Mouse (Mus musculus) left cerebral cortex, postnatal 25 days (tissue): Measurements from ENCODE around the gene Cacng8. TPM values are rescaled to one million over a fixed set of nuclear protein-coding genes. Genes with fewer than 3 reads are reported as not detected.

Source experiments
- DNase-seq, 2 experiments: peaks; one replicate each; pipeline ENCODE4 v3.0.0; 2022; ENCODE audit warnings: low spot score in 2 of 2, mixed read lengths in 1 of 2
- intact Hi-C: fragments of 180-260 bp; cut with DNase I; formaldehyde crosslinking; loops from one replicate; pipeline ENCODE4 v1.15.1; 2025
- microRNA-seq, 2 experiments: library from miRNA; unstranded; fragments of <30 nt; microRNA quantifications; one replicate each; pipeline ENCODE4 v1.2.0; 2022
- total RNA-seq, 2 experiments: library from RNA; stranded (reverse); gene quantifications; 2 replicates each; pipeline ENCODE4 v1.2.3; 2021

The Cacng8 gene
- total RNA-seq, 2 experiments from 2014 or later = 172 to 174 TPM

DNA sequence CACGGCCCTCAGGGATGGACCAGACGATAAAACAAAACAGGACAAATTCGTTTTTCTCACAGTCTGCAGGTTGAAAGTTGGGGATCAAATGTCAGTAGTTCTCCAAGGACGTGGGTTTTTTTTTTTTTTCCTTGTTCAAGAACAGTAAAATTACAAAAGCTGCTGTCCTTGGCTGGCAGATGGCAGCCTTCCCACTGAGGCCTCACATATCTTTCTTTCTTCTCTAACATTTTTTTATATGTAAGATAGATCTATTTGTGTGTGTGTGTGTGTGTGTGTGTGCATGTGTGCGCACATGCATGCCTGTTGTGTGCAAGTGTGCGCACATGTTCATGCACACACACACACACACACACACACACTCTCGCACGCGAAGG is 67.3 kb downstream of the Cacng8 start:
- intact Hi-C loops = no loop called here
- DNase-seq = no peak

DNA sequence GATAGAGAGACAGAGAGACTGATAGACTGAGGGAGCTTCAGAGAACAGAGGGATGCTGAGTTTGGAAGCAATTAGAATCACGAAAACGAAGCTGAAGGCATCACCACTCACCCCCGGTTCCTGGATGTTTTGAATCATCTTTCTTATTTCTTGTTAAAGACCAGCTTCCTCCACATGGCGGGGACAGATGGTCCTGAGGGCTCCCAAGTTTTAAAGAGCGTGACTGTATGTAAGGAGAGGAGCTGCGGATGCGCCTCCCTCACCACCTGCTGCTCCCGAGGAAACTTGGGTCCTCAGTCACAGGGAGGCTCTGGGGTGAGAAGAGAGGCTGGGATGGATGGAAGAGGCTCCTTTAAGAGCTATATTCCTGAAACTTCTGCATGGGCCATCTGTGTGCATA is 69.8 kb downstream of the Cacng8 start:
- DNase-seq = peak; percentile 65 to 94
- intact Hi-C loops = no loop called here

DNA sequence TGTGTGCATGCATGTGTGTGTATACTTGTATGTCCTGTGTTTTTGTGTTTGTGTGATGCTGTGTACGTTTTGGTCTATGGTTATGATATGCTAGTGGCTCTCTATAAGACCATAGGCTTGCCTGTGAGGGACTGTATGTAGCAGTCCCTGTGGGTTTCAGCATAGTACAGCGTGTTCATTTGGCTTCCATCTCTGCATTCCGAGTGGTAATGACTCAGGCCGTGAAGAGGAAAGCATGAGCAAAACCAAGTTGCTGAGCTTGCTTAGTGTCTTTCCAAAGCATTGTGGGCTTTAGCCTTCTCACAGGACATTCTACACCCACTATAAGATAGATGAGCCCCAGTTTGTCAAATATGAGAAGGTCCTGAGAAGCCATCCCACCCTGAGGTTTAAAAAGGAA is 72.8 kb downstream of the Cacng8 start:
- no peak for DNase-seq
- intact Hi-C loops = no loop called here

Small RNA genes within 50 kb of the gene (microRNA-seq; reads per million reads assigned to microRNA genes)
- gene Gm23450 = 386 to 539 reads per million in 2 experiments

Other genes with a start within 250 kb of the Cacng8 start
- not detected for gene AU018091, start 221.5 kb upstream of the Cacng8 start, total RNA-seq
- gene Nlrp12, start 140.9 kb upstream of the Cacng8 start, total RNA-seq = under 1 TPM in 1 of 2 experiments, not detected in 1; 0.07 TPM
- gene Myadm, start 101.6 kb upstream of the Cacng8 start, total RNA-seq = 10 to 100 TPM; 68.0 to 83.2 TPM
- 100 to 1,000 TPM; 265 to 294 TPM for gene Prkcg, start 101.5 kb upstream of the Cacng8 start, total RNA-seq
- gene Cacng7, start 57.7 kb upstream of the Cacng8 start, total RNA-seq = 100 to 1,000 TPM; 169 to 180 TPM
- 1 to 10 TPM in 1 of 2 experiments, under 1 TPM in 1; 0.98 to 1.6 TPM for gene Cacng6, start 33.5 kb downstream of the Cacng8 start, total RNA-seq
- not detected for gene Tarm1, start 111.9 kb downstream of the Cacng8 start, total RNA-seq
- 1 to 10 TPM in 1 of 2 experiments, under 1 TPM in 1; 0.66 to 1.1 TPM for gene Oscar, start 225.5 kb downstream of the Cacng8 start, total RNA-seq
- 100 to 1,000 TPM; 542 to 549 TPM for gene Ndufa3, start 226.7 kb downstream of the Cacng8 start, total RNA-seq
- gene Tfpt, start 239.2 kb downstream of the Cacng8 start, total RNA-seq = 10 to 100 TPM; 40.6 to 45.0 TPM
- 10 to 100 TPM; 45.4 to 46.2 TPM for gene Prpf31, start 239.3 kb downstream of the Cacng8 start, total RNA-seq